Mouse (Mus musculus): ENCODE measurements around the gene BC048679. TPM values are rescaled to one million over a fixed set of nuclear protein-coding genes. Genes with fewer than 3 reads are reported as not detected.

The BC048679 gene
- polyA plus RNA-seq (2012; rRNA removed) = not detected in 2 replicates

DNA sequence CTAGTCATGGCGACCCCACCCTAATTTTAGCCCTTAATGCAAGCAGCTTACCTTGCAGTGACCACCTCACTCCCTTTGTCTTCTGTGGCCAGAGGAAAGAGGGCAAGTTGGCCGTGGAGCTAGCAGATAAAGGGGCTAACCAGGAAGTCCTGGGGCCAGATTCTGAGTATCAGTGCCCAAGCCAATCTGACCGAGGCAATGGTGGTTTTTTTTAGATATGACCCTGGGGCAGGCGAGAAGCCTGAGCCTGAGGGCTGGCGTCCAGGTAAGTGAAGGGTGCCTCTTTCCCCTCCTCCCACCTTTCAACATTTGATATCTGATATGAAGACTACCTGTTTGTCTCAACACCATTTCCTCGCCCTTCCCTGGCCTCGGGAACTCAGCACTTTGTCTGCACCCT lies at the start of gene BC048679:
TSS of gene BC048679 (minus strand) at position 101 of the 400 bp plus-strand sequence.
- no peak for DNase-seq
- TF ChIP-seq CTCF (IDR thresholded peaks at IDR 0.05; ENCODE audit: borderline replicate concordance, insufficient read depth, low read depth, low read length) = no peak
- TF ChIP-seq POLR2A (IDR thresholded peaks at IDR 0.05; ENCODE audit: borderline replicate concordance, insufficient read depth, low read length) = no peak
- 81% methylated on average over 7 of the region's 7 CpGs for WGBS

GRCm38 (mm10) chr7:81542934-81543333 lies 44.9 kb upstream of the BC048679 start:
- no peak overlapping the region for H3K27ac ChIP-seq (ENCODE audit: insufficient read depth, low read length)
- H3K4me3 ChIP-seq (replicated peaks; ENCODE audit: insufficient read depth, low read depth, low read length) = no peak overlapping the region
- TF ChIP-seq CTCF (IDR thresholded peaks at IDR 0.05; ENCODE audit: borderline replicate concordance, insufficient read depth, low read depth, low read length) (no peak), POLR2A (IDR thresholded peaks at IDR 0.05; ENCODE audit: borderline replicate concordance, insufficient read depth, low read length) (no peak)
- no peaks in the 10 kb centered on the region for H3K4me1 ChIP-seq (ENCODE audit: control insufficient read depth, insufficient read depth, low read length)
- WGBS = 72% methylated on average over 8 of the region's 8 CpGs
- no peak for DNase-seq
- no peaks in the 10 kb centered on the region for H3K27me3 ChIP-seq (ENCODE audit: control insufficient read depth, insufficient read depth, low read length)

More for the DNA sequence above, at the start of gene BC048679:
- H3K4me3 ChIP-seq (replicated peaks; ENCODE audit: insufficient read depth, low read depth, low read length) = no peak within 1 kb of the TSS
- no peaks in the 10 kb centered on the region for H3K27me3 ChIP-seq (ENCODE audit: control insufficient read depth, insufficient read depth, low read length)
- H3K27ac ChIP-seq (ENCODE audit: insufficient read depth, low read length) = no peak within 1 kb of the TSS
- no peaks in the 10 kb centered on the region for H3K4me1 ChIP-seq (ENCODE audit: control insufficient read depth, insufficient read depth, low read length)

GRCm38 (mm10) chr7:81541924-81542524 lies 43.9 kb upstream of the BC048679 start:
- no peak overlapping the region for H3K4me3 ChIP-seq (replicated peaks; ENCODE audit: insufficient read depth, low read depth, low read length)
- no peaks in the 10 kb centered on the region for H3K4me1 ChIP-seq (ENCODE audit: control insufficient read depth, insufficient read depth, low read length)
- DNase-seq = peak; percentile 30 to 49
- H3K27ac ChIP-seq (ENCODE audit: insufficient read depth, low read length) = no peak overlapping the region
- TF ChIP-seq CTCF (IDR thresholded peaks at IDR 0.05; ENCODE audit: borderline replicate concordance, insufficient read depth, low read depth, low read length) (no peak), POLR2A (IDR thresholded peaks at IDR 0.05; ENCODE audit: borderline replicate concordance, insufficient read depth, low read length) (no peak)
- WGBS = 26% methylated on average over 7 of the region's 7 CpGs
- H3K27me3 ChIP-seq (ENCODE audit: control insufficient read depth, insufficient read depth, low read length) = no peaks in the 10 kb centered on the region

- H3K27me3 ChIP-seq (ENCODE audit: control insufficient read depth, insufficient read depth, low read length) = no peaks in the 10 kb centered on the region
- H3K27ac ChIP-seq (ENCODE audit: insufficient read depth, low read length) = no peak overlapping the region
- no peak overlapping the region for H3K4me3 ChIP-seq (replicated peaks; ENCODE audit: insufficient read depth, low read depth, low read length)
- no peak for TF ChIP-seq CTCF (IDR thresholded peaks at IDR 0.05; ENCODE audit: borderline replicate concordance, insufficient read depth, low read depth, low read length)
- TF ChIP-seq POLR2A (IDR thresholded peaks at IDR 0.05; ENCODE audit: borderline replicate concordance, insufficient read depth, low read length) = no peak
- H3K4me1 ChIP-seq (ENCODE audit: control insufficient read depth, insufficient read depth, low read length) = no peaks in the 10 kb centered on the region
- 14% methylated on average over 1 of the region's 1 CpGs for WGBS
- peak in 1 of 2 experiments; percentile 19 for DNase-seq
Observed at GRCm38 (mm10) chr7:81540999-81541398, 42.9 kb upstream of the BC048679 start.

DNA sequence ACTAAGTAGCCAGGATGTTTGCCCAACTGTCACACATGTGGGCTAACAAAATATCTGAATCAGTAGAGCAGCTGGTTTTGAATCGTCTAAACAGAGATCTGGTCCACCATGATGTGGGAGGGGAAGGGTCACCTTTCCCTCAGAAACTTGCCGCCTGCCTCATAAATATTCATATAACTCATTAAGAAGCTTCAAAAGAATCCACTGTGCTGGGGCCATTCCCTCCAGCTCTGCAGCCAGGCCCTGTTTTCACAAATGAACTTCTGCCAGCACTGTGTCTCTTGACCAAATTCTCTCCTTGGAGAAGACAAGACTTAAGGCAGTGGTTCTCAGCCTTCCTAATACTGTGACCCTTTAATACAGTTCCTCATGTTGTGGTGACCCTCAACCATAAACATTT lies 41.5 kb upstream of the BC048679 start:
- H3K27ac ChIP-seq (ENCODE audit: insufficient read depth, low read length) = no peak overlapping the region
- no peaks in the 10 kb centered on the region for H3K4me1 ChIP-seq (ENCODE audit: control insufficient read depth, insufficient read depth, low read length)
- TF ChIP-seq CTCF (IDR thresholded peaks at IDR 0.05; ENCODE audit: borderline replicate concordance, insufficient read depth, low read depth, low read length) (no peak), POLR2A (IDR thresholded peaks at IDR 0.05; ENCODE audit: borderline replicate concordance, insufficient read depth, low read length) (no peak)
- WGBS = 34% methylated on average over 2 of the region's 2 CpGs
- H3K27me3 ChIP-seq (ENCODE audit: control insufficient read depth, insufficient read depth, low read length) = no peaks in the 10 kb centered on the region
- no peak for DNase-seq
- no peak overlapping the region for H3K4me3 ChIP-seq (replicated peaks; ENCODE audit: insufficient read depth, low read depth, low read length)

DNA sequence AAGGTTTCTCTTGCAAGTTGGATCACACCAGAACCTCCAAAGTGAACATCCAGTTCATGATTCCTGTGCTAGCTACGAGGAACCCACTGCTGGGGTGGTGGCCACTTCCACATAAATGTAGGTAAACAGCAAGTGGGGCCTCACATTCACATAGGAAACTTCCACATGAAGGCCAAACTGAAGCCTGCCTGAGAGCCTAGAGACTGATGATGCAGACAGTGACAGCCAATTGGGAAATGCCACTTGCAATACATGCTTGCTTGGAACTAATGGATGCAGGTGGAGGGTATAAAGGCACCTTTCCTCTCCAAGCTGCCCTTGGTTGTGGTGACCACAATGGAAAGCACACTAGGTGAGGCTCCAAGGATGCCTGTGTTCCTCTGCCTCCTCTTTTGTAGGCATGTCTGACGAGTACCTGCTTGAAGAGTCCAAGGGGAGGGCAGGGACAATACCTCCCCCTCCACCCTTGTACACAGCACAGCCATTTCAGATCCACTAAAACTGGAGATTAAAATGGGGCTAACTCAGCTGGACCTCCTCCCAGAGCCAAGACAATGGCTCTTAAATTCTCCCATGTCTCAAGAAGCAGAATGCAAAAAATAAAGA lies 40.1 kb upstream of the BC048679 start:
- WGBS = 92% methylated on average over 2 of the region's 2 CpGs
- Histone ChIP-seq H3K27me3 (ENCODE audit: control insufficient read depth, insufficient read depth, low read length) (no peaks in the 10 kb centered on the region), H3K4me3 (replicated peaks; ENCODE audit: insufficient read depth, low read depth, low read length) (no peak overlapping the region), H3K4me1 (ENCODE audit: control insufficient read depth, insufficient read depth, low read length) (no peaks in the 10 kb centered on the region), H3K27ac (ENCODE audit: insufficient read depth, low read length) (no peak overlapping the region)
- DNase-seq = no peak
- TF ChIP-seq CTCF (IDR thresholded peaks at IDR 0.05; ENCODE audit: borderline replicate concordance, insufficient read depth, low read depth, low read length) = no peak
- no peak for TF ChIP-seq POLR2A (IDR thresholded peaks at IDR 0.05; ENCODE audit: borderline replicate concordance, insufficient read depth, low read length)

DNA sequence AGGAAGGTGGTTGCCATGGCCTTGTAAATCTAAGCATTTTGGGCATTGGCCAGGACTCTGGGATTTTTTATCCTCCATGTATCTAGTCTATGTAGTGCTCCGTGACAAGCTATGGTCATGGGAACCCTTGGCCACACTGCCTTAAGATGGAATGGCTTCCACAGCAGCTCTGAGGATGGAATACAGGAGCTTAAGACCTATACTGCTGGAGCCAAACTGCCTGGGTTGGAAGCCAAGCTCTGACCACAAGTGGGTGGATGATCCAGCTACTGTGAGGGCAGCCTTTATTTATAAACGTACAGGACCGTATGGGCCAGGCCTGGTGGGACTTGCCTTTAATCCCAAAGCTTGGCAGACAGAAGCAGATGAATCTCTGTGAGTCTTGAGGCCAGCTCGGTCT lies 38.4 kb upstream of the BC048679 start:
- 57% methylated on average over 4 of the region's 4 CpGs for WGBS
- H3K27ac ChIP-seq (ENCODE audit: insufficient read depth, low read length) = no peak overlapping the region
- H3K4me1 ChIP-seq (ENCODE audit: control insufficient read depth, insufficient read depth, low read length) = no peaks in the 10 kb centered on the region
- no peak for DNase-seq
- no peak for TF ChIP-seq POLR2A (IDR thresholded peaks at IDR 0.05; ENCODE audit: borderline replicate concordance, insufficient read depth, low read length)
- TF ChIP-seq CTCF (IDR thresholded peaks at IDR 0.05; ENCODE audit: borderline replicate concordance, insufficient read depth, low read depth, low read length) = no peak
- H3K27me3 ChIP-seq (ENCODE audit: control insufficient read depth, insufficient read depth, low read length) = no peaks in the 10 kb centered on the region
- H3K4me3 ChIP-seq (replicated peaks; ENCODE audit: insufficient read depth, low read depth, low read length) = no peak overlapping the region

GRCm38 (mm10) chr7:81531462-81531861 lies 33.4 kb upstream of the BC048679 start:
- no peaks in the 10 kb centered on the region for H3K27me3 ChIP-seq (ENCODE audit: control insufficient read depth, insufficient read depth, low read length)
- TF ChIP-seq POLR2A (IDR thresholded peaks at IDR 0.05; ENCODE audit: borderline replicate concordance, insufficient read depth, low read length) (no peak), CTCF (IDR thresholded peaks at IDR 0.05; ENCODE audit: borderline replicate concordance, insufficient read depth, low read depth, low read length) (no peak)
- no peak for DNase-seq
- H3K4me3 ChIP-seq (replicated peaks; ENCODE audit: insufficient read depth, low read depth, low read length) = no peak overlapping the region
- H3K27ac ChIP-seq (ENCODE audit: insufficient read depth, low read length) = no peak overlapping the region
- 88% methylated on average over 1 of the region's 1 CpGs for WGBS
- no peaks in the 10 kb centered on the region for H3K4me1 ChIP-seq (ENCODE audit: control insufficient read depth, insufficient read depth, low read length)

Data from cerebellum, adult 2 months (tissue).